Mouse (Mus musculus) kidney, adult 2 months (tissue): ENCODE measurements at regions not wholly inside any gene's neighbourhood (a gene's known extent, or its start where the extent isn't known, plus 50 kb on each side); places are given as distances from the start of the nearest gene placed in this dataset.

Experiments
- DNase-seq: peaks from one replicate; pipeline ENCODE4 v3.0.0; 2021
- H3K27ac ChIP-seq: fragments of 200-500 bp; 2 replicates; pipeline ENCODE4 v1.5.1; 2012; ENCODE audit warnings: low read depth, low read length, control low read depth, inconsistent platforms; ENCODE audit not compliant: insufficient read depth
- H3K27me3 ChIP-seq: fragments of 200-500 bp; replicated peaks from 2 replicates; pipeline ENCODE4 v1.6.1; 2012; ENCODE audit warnings: mild to moderate bottlenecking, moderate library complexity, low read length, inconsistent platforms; ENCODE audit not compliant: control insufficient read depth, insufficient read depth
- H3K36me3 ChIP-seq: fragments of 200-500 bp; 2 replicates; pipeline ENCODE4 v1.6.1; 2012; ENCODE audit warnings: mild to moderate bottlenecking, moderate library complexity, low read length, inconsistent platforms; ENCODE audit not compliant: control insufficient read depth, insufficient read depth
- H3K4me1 ChIP-seq: fragments of 200-500 bp; 2 replicates; pipeline ENCODE4 v1.6.1; 2011; ENCODE audit warnings: low read length; ENCODE audit not compliant: control insufficient read depth, insufficient read depth
- H3K4me3 ChIP-seq: fragments of 200-500 bp; 2 replicates; pipeline ENCODE4 v1.5.1; 2011; ENCODE audit warnings: mild to moderate bottlenecking, low read depth, low read length, control low read depth; ENCODE audit not compliant: insufficient read depth
- CTCF ChIP-seq: fragments of 200-500 bp; conservative IDR thresholded peaks from 2 replicates; pipeline ENCODE4 v1.5.1; 2011; ENCODE audit warnings: low read depth, mild to moderate bottlenecking, control low read depth, low read length, moderate library complexity, mixed read lengths; ENCODE audit not compliant: insufficient read depth, insufficient read length
- POLR2A ChIP-seq: fragments of 200-500 bp; IDR thresholded peaks from one replicate; pipeline ENCODE4 v1.6.1; 2011; ENCODE audit warnings: low read depth, low read length, control low read depth
- WGBS: fragments of 180-500 bp; shearing (Covaris S2); methylation state at CpG from one replicate; pipeline ENCODE4 v1.1.7; 2018; 5-methylcytosine and 5-hydroxymethylcytosine counted together

DNA sequence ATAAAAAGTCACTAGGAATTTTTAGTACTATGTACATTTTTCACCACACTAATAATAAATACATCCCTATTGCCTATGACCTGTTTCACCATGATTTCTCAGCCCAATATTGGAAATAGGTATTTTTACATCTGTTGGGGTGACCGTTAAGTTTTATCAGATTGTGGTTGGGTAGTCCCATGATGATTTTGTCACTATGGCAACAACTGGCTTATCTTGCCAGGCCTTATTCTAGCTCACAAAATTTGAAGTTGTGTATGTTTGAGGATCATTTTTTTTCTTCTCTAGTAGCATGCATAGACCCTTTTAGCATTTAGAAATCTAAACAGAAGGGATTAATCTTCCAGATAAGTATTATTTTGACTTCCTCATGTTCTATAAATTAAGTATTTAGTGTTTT lies 1211.1 kb upstream of the Pcdh17 start:
- H3K27me3 ChIP-seq: no peaks in the 10 kb centered on the region
- TF ChIP-seq POLR2A: no peak
- no peak overlapping the region for H3K4me3 ChIP-seq
- no peak for DNase-seq
- H3K27ac ChIP-seq: no peak overlapping the region
- no peaks in the 10 kb centered on the region for H3K4me1 ChIP-seq
- H3K36me3 ChIP-seq: no peaks in the 10 kb centered on the region
- 89% methylated on average over 1 of the region's 1 CpGs for WGBS

DNA sequence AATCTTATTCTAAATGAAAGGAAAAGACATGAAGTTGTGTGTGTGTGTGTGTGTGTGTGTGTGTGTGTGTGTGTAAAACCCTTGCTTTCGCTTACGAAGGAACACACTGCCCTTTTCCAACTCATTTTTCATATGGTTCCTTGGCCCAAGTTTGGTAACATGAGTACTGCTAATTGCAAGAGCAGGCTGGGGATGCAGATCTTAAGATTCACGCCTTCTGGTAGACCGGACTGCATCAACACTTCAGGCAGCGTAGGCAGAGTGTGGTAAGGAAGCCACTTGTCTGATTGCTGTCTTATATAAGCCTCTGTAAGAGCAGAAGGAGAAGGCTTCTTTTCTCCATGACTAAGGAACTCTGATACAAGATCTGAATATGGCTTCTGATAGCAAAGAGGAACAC lies 1196.5 kb upstream of the Pcdh17 start:
- DNase-seq: no peak
- Histone ChIP-seq H3K4me1 (no peaks in the 10 kb centered on the region), H3K4me3 (no peak overlapping the region), H3K27ac (no peak overlapping the region), H3K36me3 (no peaks in the 10 kb centered on the region), H3K27me3 (no peaks in the 10 kb centered on the region)
- 63% methylated on average over 5 of the region's 5 CpGs for WGBS
- TF ChIP-seq POLR2A (no peak), CTCF (no peak)

DNA sequence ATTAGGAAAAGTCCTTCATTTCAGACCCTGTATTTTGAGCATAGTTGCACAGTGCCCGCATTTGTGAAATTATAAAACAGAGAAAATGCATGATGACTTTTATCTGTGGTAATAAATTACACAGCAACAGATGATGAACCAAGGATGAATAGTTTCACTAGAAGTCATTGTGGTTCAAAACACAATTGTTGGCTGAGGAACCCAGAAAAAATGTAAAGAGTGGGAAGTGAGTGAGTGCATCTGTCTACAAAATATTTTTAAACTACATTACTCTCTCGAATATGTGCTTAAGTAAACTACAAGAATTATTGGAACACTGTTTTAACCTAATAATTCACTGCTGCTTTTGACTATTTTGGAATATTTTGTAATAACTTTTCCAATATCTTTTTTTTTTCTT lies 1196.0 kb upstream of the Pcdh17 start:
- no peaks in the 10 kb centered on the region for H3K36me3 ChIP-seq
- no peak overlapping the region for H3K27ac ChIP-seq
- 82% methylated on average over 2 of the region's 2 CpGs for WGBS
- H3K4me3 ChIP-seq: no peak overlapping the region
- no peak for TF ChIP-seq CTCF
- no peak for TF ChIP-seq POLR2A
- no peaks in the 10 kb centered on the region for H3K4me1 ChIP-seq
- H3K27me3 ChIP-seq: no peaks in the 10 kb centered on the region
- no peak for DNase-seq

DNA sequence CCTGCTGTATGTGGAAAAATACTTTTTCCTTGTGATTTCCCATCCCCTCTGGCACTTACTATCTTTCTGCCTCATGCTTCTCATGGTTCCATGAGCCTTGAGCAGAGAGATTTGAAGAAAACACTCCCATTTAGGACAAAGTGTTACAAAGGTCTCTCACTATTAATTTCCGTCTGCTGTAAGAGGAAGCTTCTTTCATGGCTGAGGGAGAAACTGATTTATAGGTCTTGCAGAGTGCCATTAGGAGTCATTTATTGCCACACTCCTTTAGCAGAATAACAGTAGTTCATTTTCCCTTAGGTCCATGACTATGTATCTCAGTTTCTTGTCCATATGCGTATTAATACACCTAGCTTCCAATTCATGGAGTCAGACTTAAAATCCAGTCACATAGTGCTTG lies 1190.4 kb upstream of the Pcdh17 start:
- H3K4me1 ChIP-seq: no peaks in the 10 kb centered on the region
- WGBS: 35% methylated on average over 2 of the region's 2 CpGs

DNA sequence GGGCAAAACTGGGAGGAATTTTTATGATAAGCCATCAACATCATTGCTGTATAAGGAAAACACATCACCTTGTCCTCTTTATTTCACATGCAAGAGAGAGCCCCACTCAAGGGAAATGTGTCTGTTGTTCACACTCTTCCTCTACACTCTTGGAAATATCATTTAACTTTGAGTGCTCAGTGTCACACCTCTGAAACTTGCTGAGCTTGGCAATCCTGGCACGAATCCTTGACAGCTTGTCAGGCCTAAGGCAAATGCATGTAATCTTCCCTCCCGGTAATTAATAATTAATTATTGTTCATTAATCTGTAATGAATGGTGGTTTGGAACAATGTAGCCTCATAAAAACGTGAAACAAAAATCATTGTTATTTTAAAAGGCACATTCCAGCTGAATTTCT lies 1140.8 kb upstream of the Pcdh17 start:
- no peak overlapping the region for H3K27ac ChIP-seq
- no peaks in the 10 kb centered on the region for H3K36me3 ChIP-seq
- DNase-seq: peak; percentile 2
- TF ChIP-seq POLR2A (no peak), CTCF (no peak)
- H3K4me3 ChIP-seq: no peak overlapping the region
- WGBS: 38% methylated on average over 3 of the region's 3 CpGs
- no peaks in the 10 kb centered on the region for H3K4me1 ChIP-seq
- H3K27me3 ChIP-seq: no peaks in the 10 kb centered on the region

More for the DNA sequence above, 1190.4 kb upstream of the Pcdh17 start:
- DNase-seq: no peak
- Histone ChIP-seq H3K4me3 (no peak overlapping the region), H3K36me3 (no peaks in the 10 kb centered on the region), H3K27ac (no peak overlapping the region), H3K27me3 (no peaks in the 10 kb centered on the region)
- TF ChIP-seq CTCF (no peak), POLR2A (no peak)

DNA sequence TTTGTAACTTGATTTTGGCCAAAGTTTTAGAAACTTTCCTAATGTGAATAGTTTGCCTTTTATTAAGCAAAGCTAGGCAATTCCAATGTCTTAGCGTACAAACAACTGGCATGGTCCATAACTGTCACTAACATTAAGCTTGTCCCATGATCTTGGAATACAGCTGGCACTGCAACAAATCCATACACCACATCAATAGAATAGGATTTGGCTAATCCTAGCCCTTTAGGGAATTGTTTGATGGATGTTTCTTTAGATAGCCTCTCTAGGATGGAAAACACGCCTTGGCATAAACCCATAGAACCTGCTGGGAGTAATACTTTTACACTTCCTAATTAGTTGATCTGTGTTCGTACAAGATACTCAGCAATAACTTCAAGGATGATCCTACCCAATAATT lies 1122.6 kb upstream of the Pcdh17 start:
- H3K36me3 ChIP-seq: no peaks in the 10 kb centered on the region
- 79% methylated on average over 3 of the region's 3 CpGs for WGBS
- TF ChIP-seq CTCF (no peak), POLR2A (no peak)
- no peak overlapping the region for H3K4me3 ChIP-seq
- no peaks in the 10 kb centered on the region for H3K27me3 ChIP-seq
- H3K4me1 ChIP-seq: no peaks in the 10 kb centered on the region
- no peak for DNase-seq
- no peak overlapping the region for H3K27ac ChIP-seq

DNA sequence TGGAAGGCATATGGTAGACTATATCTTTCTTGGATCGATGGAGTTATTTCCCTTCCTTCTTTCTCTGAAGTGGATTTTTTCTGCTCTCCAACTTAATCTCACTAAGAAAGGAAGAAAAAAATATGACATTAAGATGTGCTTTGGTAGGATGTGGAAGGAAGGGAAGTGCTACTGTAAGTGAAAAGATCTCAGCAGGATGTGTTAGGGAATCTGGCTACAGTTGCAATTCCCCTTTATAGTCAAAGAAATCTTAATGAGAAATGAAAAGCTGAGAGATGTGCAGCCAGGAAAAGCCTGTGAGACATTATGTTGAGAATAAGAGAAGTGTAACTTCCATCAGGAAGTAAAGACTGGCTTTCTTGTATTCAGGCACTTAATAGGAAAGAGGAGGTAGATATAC lies 1080.2 kb upstream of the Pcdh17 start:
- 92% methylated on average over 1 of the region's 1 CpGs for WGBS
- TF ChIP-seq POLR2A (no peak), CTCF (no peak)
- no peak for DNase-seq

More for the DNA sequence above, 1080.2 kb upstream of the Pcdh17 start:
- Histone ChIP-seq H3K27me3 (no peaks in the 10 kb centered on the region), H3K36me3 (no peaks in the 10 kb centered on the region), H3K27ac (no peak overlapping the region), H3K4me3 (no peak overlapping the region), H3K4me1 (no peaks in the 10 kb centered on the region)
